Mouse (Mus musculus) right cerebral cortex, postnatal 25 days (tissue): ENCODE results near the gene Snrnp25.

Experiments
- DNase-seq: peaks from one replicate; pipeline ENCODE4 v3.0.0; 2022

Gene Snrnp25

GRCm38 (mm10) chr11:32247068-32247467, 41.9 kb downstream of the Snrnp25 start:
- no peak for DNase-seq

GRCm38 (mm10) chr11:32248350-32248749, 43.1 kb downstream of the Snrnp25 start:
- no peak for DNase-seq

- no peak for DNase-seq
These were observed 45.9 kb downstream of the Snrnp25 start for GRCm38 (mm10) chr11:32250880-32251763.

- no peak for DNase-seq
These were observed 47.9 kb downstream of the Snrnp25 start for GRCm38 (mm10) chr11:32253121-32253520.

GRCm38 (mm10) chr11:32256146-32256545, 50.9 kb downstream of the Snrnp25 start:
- no peak for DNase-seq

GRCm38 (mm10) chr11:32256566-32256965, 51.4 kb downstream of the Snrnp25 start:
- no peak for DNase-seq
